Mouse (Mus musculus): ENCODE data around the gene Farsa. TPM values are rescaled to one million over a fixed set of nuclear protein-coding genes. Genes with fewer than 3 reads are reported as not detected.
"Not testable (repeated sequence)": the region's sequence is repeated elsewhere in the genome, so short reads cannot be mapped to it uniquely, and the experiment has no call there.

Farsa gene
- polyA plus RNA-seq, 1 experiment from 2014 or later, result 103 TPM

DNA sequence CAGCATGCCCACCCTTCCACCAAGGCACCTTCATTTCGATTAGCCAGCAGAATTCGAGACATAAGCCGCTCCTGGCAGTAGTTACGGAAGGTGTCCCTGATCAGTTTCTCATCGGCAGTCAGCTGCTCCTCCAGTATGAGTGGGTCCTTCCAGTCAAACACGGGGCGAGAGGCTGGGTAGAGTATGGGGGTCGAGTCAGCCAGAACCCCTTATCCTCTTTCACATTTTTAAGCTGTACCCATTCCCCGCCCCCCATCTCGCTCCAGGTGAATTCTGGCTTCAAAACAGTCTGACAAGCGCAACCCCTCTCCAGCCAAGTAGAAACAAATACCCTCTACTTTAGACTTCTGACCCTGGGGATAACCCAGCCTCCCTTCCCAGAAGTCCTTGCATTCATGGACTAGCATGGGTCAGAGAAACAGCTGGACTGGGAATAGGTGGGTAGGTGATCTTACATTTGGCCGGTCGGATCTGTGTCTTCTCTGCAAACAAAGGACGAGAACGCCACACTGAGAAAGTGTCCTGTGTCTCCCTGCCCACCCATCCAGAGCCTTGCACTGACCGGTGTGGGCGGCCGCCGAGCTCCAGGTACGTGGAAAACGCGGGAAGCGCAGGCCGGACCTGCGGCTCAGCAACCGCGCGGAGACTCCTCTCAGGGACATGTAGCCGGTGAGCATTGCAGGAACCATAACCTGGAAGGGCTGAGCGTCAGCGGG lies 36.4 kb downstream of the Farsa start:
- Histone ChIP-seq H3K4me1 (peaks cover 17% of the 10 kb centered on the region), H3K27me3 (no peaks in the 10 kb centered on the region), H3K4me3 (replicated peaks) (peak overlapping the region; percentile 85), H3K4me2 (peak overlapping the region; percentile 78), H3K27ac (peak overlapping the region; percentile 71), H3K9me3 (replicated peaks) (no peaks in the 10 kb centered on the region), H3K36me3 (peaks cover 32% of the 10 kb centered on the region), H3K9ac (peak overlapping the region; percentile 67)
- WGBS, result 7% methylated on average over 31 of the region's 31 CpGs
- ATAC-seq (replicated peaks; ENCODE audit: low FRiP score), result peak; percentile 61

DNA sequence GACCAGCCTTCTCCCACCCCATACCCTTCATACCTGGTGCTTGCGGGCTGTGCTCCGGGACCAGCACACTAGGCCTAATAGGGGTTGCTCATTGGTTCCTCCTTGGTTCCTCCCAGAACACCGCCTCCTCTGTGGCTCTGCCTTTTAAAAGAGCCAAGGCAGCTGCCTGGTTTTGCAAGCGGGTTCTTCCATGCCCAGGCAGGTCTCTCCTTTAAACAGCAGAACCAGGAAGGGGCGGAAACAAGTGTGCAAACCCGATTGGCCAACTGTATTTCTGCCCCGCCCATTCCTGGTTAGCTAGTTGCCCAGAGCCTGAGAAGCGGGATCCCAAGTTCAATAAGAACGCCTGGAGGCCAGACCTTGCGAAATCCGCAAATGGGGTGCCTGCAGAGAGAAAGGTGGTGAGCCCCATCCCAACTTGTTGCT lies 36.9 kb downstream of the Farsa start, which contains the start of gene Gcdh:
TSS of gene Gcdh (minus strand) at position 213 of the 426 bp plus-strand sequence.
- peak within 1 kb of the TSS; percentile 78 for H3K4me2 ChIP-seq
- peak within 1 kb of the TSS; percentile 85 for H3K4me3 ChIP-seq (replicated peaks)
- H3K27me3 ChIP-seq, result no peaks in the 10 kb centered on the region
- H3K9ac ChIP-seq, result peak within 1 kb of the TSS; percentile 67
- H3K36me3 ChIP-seq, result peaks cover 26% of the 10 kb centered on the region
- peak within 1 kb of the TSS; percentile 71 for H3K27ac ChIP-seq
- H3K4me1 ChIP-seq, result peaks cover 17% of the 10 kb centered on the region
- ATAC-seq (replicated peaks; ENCODE audit: low FRiP score), result peak; percentile 98
- H3K9me3 ChIP-seq (replicated peaks), result no peaks in the 10 kb centered on the region
- under 1% methylated on average over 11 of the region's 11 CpGs for WGBS

DNA sequence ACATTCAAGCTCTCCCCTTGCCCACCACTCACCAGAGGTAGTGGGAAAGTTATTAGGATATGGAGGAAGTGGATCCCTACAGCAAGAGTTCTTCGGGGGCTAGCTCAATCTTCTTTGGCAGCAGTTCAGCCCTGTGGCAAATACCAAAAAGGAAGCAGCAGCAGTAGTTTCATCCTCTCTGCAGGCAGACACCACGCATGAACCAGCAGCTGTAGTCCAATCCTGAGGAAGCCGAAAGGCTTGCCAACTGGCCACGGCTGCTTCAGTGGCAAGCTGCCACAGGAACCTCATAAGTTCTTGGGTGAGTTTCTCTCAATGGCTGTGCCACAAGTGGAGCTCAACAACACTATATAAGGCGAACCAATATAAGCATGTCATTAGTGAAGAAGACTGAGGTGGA lies 39.2 kb downstream of the Farsa start:
- Histone ChIP-seq H3K36me3 (peaks cover 8% of the 10 kb centered on the region), H3K4me2 (no peak overlapping the region), H3K9ac (no peak overlapping the region), H3K27me3 (peaks cover 3% of the 10 kb centered on the region; the same call in 1 of the 2 replicates), H3K4me1 (peaks cover 17% of the 10 kb centered on the region), H3K4me3 (replicated peaks) (no peak overlapping the region), H3K27ac (no peak overlapping the region), H3K9me3 (replicated peaks) (no peaks in the 10 kb centered on the region)
- 88% methylated on average over 5 of the region's 5 CpGs for WGBS
- ATAC-seq (replicated peaks; ENCODE audit: low FRiP score), result no peak

GRCm38 (mm10) chr8:84901071-84901470 lies 44.3 kb downstream of the Farsa start:
- Histone ChIP-seq H3K27ac (no peak overlapping the region), H3K9ac (no peak overlapping the region), H3K36me3 (no peaks in the 10 kb centered on the region), H3K4me2 (0 out of 2 replicates have a peak overlapping the region, but pooled peaks have one; percentile 9), H3K27me3 (peaks cover 11% of the 10 kb centered on the region), H3K4me1 (peaks cover 16% of the 10 kb centered on the region), H3K9me3 (replicated peaks) (no peaks in the 10 kb centered on the region), H3K4me3 (replicated peaks) (no peak overlapping the region)
- ATAC-seq (replicated peaks; ENCODE audit: low FRiP score), result no peak
- 79% methylated on average over 4 of the region's 4 CpGs for WGBS

DNA sequence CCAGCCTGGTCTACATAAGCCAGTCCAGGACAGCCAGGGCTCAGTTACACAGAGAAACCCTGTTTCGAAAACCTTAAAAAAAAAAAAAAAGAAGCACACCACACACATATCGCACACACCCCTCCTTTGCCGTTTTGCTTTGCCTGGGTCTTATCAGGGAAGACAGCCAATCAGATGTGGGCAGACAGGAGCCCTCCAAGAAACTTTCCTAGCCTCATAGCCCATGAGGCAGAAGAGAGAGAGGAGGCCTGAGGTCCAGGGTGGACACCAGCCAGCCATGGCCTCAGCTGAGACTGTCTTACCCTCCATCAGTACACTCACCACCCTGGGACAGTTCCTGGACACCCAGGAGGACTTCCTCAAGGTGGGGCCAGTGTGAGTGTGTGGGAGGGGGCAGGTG lies 45.0 kb downstream of the Farsa start, which contains the start of gene Klf1:
TSS of gene Klf1 (plus strand) at position 177 of the 400 bp plus-strand sequence.
- WGBS, result 71% methylated on average over 3 of the region's 3 CpGs

DNA sequence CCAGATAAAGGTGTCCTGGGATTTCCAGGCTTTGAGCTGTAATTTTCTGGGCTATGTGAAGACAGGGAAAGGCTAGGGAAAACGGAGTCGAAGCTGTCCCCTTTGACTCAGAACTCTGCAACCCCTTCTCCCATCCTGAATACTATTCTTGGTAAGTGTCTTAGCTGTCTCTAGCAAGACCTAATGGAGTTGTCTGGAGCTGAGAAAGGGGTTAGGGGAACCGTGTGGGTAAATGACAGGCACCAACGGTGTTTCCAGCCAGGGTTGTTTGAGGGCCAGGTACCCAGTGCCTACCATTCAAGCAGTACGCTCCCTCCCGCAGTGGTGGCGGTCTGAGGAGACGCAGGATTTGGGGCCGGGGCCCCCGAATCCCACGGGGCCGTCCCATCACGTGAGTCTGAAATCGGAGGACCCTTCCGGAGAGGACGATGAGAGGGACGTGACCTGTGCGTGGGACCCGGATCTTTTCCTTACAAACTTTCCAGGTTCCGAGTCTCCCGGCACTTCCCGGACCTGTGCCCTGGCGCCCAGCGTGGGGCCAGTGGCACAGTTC lies 45.7 kb downstream of the Farsa start:
- no peak for ATAC-seq (replicated peaks; ENCODE audit: low FRiP score)
- peak overlapping the region; percentile 71 for H3K9ac ChIP-seq
- no peaks in the 10 kb centered on the region for H3K36me3 ChIP-seq
- WGBS, result 4% methylated on average over 24 of the region's 24 CpGs
- H3K9me3 ChIP-seq (replicated peaks), result no peaks in the 10 kb centered on the region
- no peak overlapping the region for H3K27ac ChIP-seq
- peak overlapping the region; percentile 96 for H3K4me2 ChIP-seq
- peak overlapping the region; percentile 65 for H3K4me3 ChIP-seq (replicated peaks)
- H3K4me1 ChIP-seq, result peaks cover 16% of the 10 kb centered on the region
- peaks cover 11% of the 10 kb centered on the region for H3K27me3 ChIP-seq

More for the DNA sequence above, 45.0 kb downstream of the Farsa start, which contains the start of gene Klf1:
- Histone ChIP-seq H3K4me2 (peak within 1 kb of the TSS; percentile 96), H3K36me3 (no peaks in the 10 kb centered on the region), H3K27ac (0 out of 2 replicates have a peak within 1 kb of the TSS, but pooled peaks have one; percentile 87), H3K27me3 (peaks cover 11% of the 10 kb centered on the region), H3K4me3 (replicated peaks) (peak within 1 kb of the TSS; percentile 65), H3K4me1 (peaks cover 16% of the 10 kb centered on the region), H3K9me3 (replicated peaks) (no peaks in the 10 kb centered on the region), H3K9ac (peak within 1 kb of the TSS; percentile 71)
- no peak; the same call in 1 of the 2 replicates for ATAC-seq (replicated peaks; ENCODE audit: low FRiP score)

DNA sequence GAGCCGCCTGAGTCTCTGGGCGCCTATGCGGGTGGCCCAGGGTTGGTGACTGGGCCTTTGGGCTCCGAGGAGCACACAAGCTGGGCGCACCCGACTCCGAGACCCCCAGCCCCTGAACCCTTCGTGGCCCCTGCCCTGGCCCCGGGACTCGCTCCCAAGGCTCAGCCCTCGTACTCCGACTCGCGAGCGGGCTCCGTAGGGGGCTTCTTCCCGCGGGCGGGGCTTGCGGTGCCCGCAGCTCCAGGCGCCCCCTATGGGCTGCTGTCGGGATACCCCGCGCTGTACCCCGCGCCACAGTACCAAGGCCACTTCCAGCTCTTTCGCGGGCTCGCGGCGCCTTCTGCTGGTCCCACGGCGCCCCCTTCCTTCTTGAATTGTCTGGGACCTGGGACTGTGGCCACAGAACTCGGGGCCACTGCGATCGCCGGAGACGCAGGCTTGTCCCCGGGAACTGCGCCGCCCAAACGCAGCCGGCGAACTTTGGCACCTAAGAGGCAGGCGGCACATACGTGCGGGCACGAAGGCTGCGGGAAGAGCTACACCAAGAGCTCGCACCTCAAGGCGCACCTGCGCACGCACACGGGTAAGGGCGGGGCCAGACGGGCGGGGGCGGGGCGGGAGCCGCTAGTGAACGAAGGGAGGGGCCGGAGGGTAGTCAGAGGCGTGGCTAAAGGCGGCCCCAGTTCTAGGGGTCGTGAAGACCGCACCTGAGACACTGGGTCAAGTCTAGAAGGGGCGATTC lies 46.3 kb downstream of the Farsa start:
- under 1% methylated on average over 68 of the region's 68 CpGs for WGBS
- peaks cover 11% of the 10 kb centered on the region for H3K27me3 ChIP-seq
- H3K36me3 ChIP-seq, result no peaks in the 10 kb centered on the region
- H3K4me2 ChIP-seq, result peak overlapping the region; percentile 96
- H3K9ac ChIP-seq, result peak overlapping the region; percentile 71
- H3K9me3 ChIP-seq (replicated peaks), result no peaks in the 10 kb centered on the region
- ATAC-seq (replicated peaks; ENCODE audit: low FRiP score), result peak; percentile 90
- H3K27ac ChIP-seq, result peak overlapping the region; percentile 87
- peak overlapping the region; percentile 65 for H3K4me3 ChIP-seq (replicated peaks)
- H3K4me1 ChIP-seq, result peaks cover 18% of the 10 kb centered on the region

GRCm38 (mm10) chr8:84904351-84904750 lies 47.6 kb downstream of the Farsa start:
- H3K4me1 ChIP-seq, result peaks cover 26% of the 10 kb centered on the region
- H3K9me3 ChIP-seq (replicated peaks), result no peaks in the 10 kb centered on the region
- no peak for ATAC-seq (replicated peaks; ENCODE audit: low FRiP score)
- H3K9ac ChIP-seq, result no peak overlapping the region
- no peak overlapping the region for H3K4me3 ChIP-seq (replicated peaks)
- no peak overlapping the region for H3K4me2 ChIP-seq
- peaks cover 18% of the 10 kb centered on the region for H3K27me3 ChIP-seq
- H3K36me3 ChIP-seq, result no peaks in the 10 kb centered on the region
- WGBS, result 89% methylated on average over 7 of the region's 7 CpGs
- no peak overlapping the region for H3K27ac ChIP-seq

GRCm38 (mm10) chr8:84907037-84907436 lies 50.2 kb downstream of the Farsa start:
- Histone ChIP-seq H3K4me1 (peaks cover 27% of the 10 kb centered on the region), H3K4me2 (no peak overlapping the region), H3K27me3 (peaks cover 34% of the 10 kb centered on the region), H3K9ac (no peak overlapping the region), H3K27ac (no peak overlapping the region), H3K4me3 (replicated peaks) (no peak overlapping the region), H3K9me3 (replicated peaks) (no peaks in the 10 kb centered on the region), H3K36me3 (no peaks in the 10 kb centered on the region)
- no peak for ATAC-seq (replicated peaks; ENCODE audit: low FRiP score)
- 85% methylated on average over 9 of the region's 9 CpGs for WGBS

DNA sequence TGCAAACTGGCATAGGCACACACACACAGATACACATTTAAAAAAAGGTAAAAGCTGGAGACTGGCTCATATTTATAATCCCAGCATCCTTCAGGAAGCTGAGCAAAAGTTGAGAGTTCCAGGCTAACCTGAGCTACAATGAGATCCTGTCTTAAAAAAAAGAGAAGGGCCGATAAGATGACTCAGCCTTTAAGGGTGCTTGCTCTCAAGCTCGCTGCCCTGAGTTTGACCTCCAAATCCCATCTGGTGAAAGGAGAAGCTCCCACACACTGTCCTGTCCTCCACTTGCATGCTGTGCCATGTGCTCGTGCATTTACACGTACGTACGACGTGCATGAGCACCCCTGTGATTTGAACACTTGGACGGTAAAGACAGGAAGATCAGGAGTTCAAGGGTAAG lies 50.7 kb downstream of the Farsa start:
- Histone ChIP-seq H3K27ac (no peak overlapping the region), H3K4me3 (replicated peaks) (no peak overlapping the region), H3K4me2 (no peak overlapping the region), H3K4me1 (peaks cover 27% of the 10 kb centered on the region), H3K36me3 (no peaks in the 10 kb centered on the region), H3K9me3 (replicated peaks) (no peaks in the 10 kb centered on the region), H3K9ac (no peak overlapping the region), H3K27me3 (peaks cover 37% of the 10 kb centered on the region)
- WGBS, result 59% methylated on average over 8 of the region's 8 CpGs
- ATAC-seq (replicated peaks; ENCODE audit: low FRiP score), result no peak

DNA sequence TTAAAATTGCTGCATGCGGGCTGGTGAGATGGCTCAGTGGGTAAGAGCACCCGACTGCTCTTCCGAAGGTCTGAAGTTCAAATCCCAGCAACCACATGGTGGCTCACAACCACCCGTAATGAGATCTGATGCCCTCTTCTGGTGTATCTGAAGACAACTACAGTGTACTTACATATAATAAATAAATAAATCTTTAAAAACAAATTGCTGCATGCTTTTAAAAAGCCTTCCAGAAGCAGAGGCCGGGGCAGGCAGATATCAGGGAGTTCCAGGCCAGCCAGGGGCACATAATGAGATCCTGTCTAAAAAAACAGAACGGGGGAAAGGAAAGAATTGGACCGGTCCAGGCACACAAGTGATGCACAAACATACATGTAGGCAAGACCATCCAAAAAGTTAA lies 51.2 kb downstream of the Farsa start:
- H3K4me2 ChIP-seq, result peak overlapping the region; percentile 91
- H3K27ac ChIP-seq, result peak overlapping the region; percentile 54; the same call in 1 of the 2 replicates
- H3K36me3 ChIP-seq; ATAC-seq (replicated peaks; ENCODE audit: low FRiP score); H3K9me3 ChIP-seq (replicated peaks); H3K9ac ChIP-seq: not testable (repeated sequence)
- H3K27me3 ChIP-seq, result peaks cover 42% of the 10 kb centered on the region
- peaks cover 28% of the 10 kb centered on the region for H3K4me1 ChIP-seq
- peak overlapping the region; percentile 59 for H3K4me3 ChIP-seq (replicated peaks)
- WGBS, result 28% methylated on average over 7 of the region's 7 CpGs

All from kidney, embryonic 15.5 days (tissue).